Mouse (Mus musculus) right cerebral cortex, postnatal 25 days (tissue): ENCODE data around the gene Chmp4b.
A peak's percentile ranks its signal among the peaks of the same experiment; 100 is the strongest.

Experiments
- DNase-seq: peaks from one replicate; pipeline ENCODE4 v3.0.0; 2022

The Chmp4b gene

DNA sequence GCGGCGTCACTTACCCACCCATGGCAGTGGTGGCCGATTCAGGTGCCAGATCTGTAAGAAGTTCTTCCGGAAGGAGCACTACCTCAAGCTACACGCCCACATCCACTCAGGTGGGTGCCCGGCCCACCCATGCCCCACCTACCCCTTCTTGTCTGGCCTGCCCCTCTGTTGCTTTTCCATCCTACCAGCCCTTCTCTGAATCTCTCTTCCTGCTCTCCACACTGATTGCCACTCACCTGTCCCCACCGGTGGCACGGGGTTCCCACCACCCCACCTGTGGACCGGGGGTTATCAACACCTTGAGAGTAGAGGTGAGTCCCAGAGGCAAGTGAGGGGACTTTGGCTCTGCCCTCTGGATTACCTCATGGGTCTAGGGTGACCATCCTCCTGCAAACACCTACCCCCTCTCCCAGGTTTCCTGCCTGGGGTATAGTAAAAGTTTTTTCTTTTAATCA, 9.5 kb upstream of the Chmp4b start:
- DNase-seq = no peak

DNA sequence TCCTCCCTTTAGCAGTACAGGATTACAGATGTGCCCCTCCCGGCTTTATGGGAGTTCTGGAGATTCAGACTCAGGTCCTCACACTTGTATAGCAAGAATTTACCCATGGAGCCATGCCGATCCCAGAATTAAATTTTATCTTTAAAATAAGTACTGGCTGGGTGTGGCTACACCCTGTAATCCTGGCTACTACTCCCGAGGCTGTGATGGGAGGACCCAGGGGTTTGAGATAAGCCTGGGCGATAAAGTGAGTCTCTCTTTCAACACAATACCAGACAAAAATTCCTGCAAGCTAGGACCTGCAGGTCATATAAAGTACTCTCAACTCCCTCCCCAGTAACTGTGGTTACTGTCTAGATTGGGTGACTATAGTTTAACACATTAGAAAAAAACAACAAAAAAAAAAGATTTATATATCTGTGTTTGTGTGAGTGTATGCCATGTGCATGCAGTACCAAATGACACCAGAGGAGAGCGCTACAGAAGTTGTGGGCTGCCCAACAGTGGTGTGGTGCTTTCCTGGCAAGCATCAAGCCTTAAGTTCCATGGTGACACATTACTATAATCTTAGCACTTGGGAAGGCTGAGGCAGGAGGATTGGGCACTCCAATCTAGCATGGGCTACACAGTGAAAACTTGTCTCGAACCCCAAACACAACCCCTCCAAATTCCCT, 8.7 kb upstream of the Chmp4b start:
- no peak for DNase-seq

DNA sequence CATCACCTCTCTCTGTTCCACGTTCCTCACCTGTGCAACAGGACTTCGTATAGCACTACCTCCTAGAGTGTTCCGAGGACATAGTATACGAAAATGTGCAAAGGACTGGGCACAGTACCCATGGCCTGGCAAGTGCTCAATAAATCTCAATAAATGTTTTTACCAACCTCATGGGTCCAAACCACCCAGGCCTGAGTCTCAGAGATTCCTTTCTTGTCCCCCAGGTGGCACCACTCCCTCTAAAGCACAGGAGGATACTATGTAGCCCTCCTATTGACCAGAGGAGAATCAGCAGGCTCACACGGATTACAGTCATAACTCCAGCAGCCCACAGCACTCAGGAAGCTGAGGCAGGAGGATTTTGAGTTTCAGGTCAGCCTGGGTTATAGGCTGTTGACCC, 4.9 kb upstream of the Chmp4b start:
- no peak for DNase-seq

DNA sequence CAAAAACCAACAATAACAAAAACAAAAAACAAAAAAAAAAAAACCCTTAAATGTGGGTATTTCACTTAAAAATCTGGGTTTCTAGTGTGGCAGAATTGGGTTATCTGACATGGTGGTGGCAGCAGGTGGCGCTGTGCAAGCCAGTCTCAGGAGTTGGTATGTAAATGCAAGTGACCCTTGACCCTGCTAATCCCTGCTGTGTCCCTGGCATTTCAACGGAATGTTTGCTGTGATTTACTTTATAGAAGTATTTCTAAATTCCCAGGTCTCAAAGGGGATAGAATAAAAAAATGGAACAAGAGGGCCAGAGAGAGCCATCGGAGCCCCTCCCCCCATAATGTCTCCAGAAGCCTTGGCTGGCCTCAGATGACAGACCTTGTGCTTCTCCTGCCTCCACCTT, 3.4 kb upstream of the Chmp4b start:
- no peak for DNase-seq

- DNase-seq = no peak
Measured at GRCm38 (mm10) chr2:154650404-154650803, 1.1 kb upstream of the Chmp4b start.

DNA sequence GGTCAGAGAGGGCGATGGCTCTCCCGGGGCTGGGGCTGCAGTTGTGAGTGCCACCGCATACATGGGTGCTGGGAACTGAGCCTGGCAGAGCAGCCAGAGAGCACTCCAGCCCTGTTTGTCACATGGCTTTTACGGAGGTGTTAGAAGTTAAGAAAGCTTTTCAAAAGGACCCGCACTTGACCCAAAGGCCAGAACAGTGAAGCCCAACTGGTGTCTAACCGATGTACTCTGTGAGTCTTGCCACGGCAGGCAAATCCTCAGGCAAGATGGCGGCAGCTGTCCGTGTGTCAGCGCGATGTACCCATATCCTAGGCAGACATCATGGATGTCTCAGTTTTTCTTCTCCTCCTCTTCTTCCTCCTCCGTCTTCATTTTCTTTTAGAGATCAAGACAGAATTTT, 3.5 kb downstream of the Chmp4b start:
- DNase-seq = no peak

GRCm38 (mm10) chr2:154655878-154656414, 4.4 kb downstream of the Chmp4b start:
- DNase-seq = no peak

DNA sequence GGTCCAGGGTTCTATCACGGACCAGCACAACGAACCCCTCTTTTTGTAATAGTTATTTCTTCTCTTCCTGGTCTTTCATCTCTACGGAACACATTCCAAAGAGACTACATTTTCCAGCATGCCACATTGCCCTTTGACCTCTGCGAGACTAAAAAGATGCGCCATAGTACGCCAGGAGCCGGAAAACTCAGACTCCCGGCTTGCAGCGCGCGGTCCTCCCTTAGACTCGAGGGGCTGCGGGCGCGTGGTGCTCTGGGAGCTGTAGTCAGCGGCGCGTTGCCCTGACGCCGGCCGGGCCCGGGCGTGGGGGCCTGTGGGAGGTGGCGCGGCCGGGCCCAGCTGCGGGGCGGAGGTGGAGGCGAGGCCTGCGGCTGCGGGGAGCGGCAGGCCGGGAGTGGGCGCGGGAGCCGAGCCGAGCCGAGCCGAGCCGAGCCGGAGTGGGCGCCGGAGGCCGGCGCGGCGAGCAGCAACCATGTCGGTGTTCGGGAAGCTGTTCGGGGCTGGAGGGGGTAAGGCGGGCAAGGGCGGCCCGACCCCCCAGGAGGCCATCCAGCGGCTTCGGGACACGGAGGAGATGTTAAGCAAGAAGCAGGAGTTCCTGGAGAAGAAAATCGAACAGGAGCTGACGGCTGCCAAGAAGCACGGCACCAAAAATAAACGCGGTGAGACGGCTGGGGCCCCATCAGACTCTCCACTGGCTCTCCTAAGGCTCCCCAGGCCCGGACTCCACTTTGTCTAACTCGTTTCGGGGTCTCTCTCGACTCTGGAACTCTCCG, 5.4 kb downstream of the Chmp4b start:
- DNase-seq = peak; percentile 97

GRCm38 (mm10) chr2:154657486-154658237, 6.2 kb downstream of the Chmp4b start:
- no peak for DNase-seq

DNA sequence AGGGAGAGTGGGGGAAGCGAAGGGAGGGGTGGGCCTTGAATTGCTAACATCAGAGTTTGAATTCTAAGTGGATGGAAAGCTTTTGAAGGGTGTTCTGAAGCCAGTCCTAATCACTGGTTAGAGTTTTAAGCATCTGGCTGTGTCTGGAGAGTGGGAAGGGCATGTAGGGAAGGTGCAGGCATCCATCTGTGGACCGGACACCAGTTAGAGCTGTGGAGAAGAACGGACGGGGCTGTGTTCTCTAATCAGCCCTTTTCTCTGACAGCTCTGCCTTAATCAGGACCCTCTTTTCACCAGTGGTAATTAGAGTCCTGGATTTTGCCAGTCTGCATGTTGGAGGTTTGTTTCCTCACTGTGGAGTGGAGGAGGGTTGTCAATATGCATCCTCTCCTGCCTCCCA, 7.6 kb downstream of the Chmp4b start:
- no peak for DNase-seq

DNA sequence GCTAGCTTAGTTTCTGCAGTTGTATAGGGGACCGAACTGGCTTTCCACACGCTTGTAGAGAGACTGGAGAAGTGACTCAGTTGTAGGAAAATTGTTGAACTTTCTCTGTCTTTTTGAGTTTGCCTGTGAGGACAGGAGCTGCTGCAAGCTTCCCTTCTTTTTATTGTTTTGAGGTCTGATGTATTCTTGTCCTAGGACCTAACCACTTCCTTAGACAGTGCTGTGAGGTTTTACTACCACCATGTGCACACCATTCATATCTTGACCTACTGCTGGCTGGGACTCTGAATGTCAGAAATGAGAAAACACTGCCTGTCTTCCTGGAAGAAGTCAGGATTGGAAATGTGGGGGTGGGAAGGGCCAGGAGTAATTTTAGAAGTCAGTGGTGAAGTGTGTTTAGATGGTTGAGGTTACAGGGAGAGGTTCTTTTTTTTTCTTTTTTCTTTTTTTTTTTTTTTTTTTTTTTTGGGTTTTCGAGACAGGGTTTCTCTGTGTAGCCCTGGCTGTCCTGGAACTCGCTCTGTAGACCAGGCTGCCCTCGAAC, 8.1 kb downstream of the Chmp4b start:
- no peak for DNase-seq

DNA sequence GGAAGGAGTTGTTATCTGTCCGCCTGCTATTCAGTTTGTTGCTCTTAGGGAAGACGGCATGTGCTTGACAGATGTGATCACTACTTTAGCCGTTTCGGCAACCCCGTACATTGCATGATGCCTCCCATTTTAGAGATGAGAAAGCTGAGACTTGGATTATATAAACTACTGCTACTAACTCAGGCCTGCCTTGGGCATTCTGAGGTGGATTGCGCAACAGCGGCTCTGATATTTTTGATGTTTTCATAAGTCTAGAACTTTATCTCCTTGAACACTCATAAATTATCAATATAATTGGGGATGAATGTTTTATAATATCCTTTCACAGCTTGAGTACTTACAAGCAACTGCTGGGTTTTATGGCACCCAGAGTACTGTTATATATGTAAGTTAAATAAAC, 17.2 kb downstream of the Chmp4b start:
- DNase-seq = no peak

GRCm38 (mm10) chr2:154670106-154670505, 18.6 kb downstream of the Chmp4b start:
- no peak for DNase-seq

- no peak for DNase-seq
Measured at GRCm38 (mm10) chr2:154670741-154671140, 19.2 kb downstream of the Chmp4b start.

GRCm38 (mm10) chr2:154674008-154674407, 22.5 kb downstream of the Chmp4b start:
- no peak for DNase-seq

- DNase-seq = peak; percentile 36
Measured at GRCm38 (mm10) chr2:154676653-154677609, 25.4 kb downstream of the Chmp4b start.

GRCm38 (mm10) chr2:154677651-154678139, 26.2 kb downstream of the Chmp4b start:
- DNase-seq = peak; percentile 25

- no peak for DNase-seq
Measured at GRCm38 (mm10) chr2:154678995-154679394, 27.5 kb downstream of the Chmp4b start.

DNA sequence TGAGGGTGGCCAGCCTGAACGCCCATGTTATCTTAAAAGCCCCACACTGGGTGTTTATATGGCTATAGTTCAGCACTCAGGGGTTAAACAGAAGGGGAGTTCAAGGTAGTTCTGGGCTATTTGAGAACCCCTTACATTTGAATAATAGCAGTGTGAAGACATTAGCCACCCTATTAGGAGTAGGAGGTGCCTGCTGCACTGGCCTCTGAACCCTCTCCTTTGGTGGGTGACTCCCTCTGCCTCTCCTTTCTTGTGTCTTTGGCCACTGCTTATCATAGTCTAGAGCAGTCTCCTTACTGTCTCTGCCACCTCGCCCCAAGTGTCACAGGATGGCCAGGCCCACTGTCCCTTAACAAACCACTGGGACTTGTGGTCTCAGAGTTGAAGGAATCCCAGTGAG, 28.8 kb downstream of the Chmp4b start:
- no peak for DNase-seq

DNA sequence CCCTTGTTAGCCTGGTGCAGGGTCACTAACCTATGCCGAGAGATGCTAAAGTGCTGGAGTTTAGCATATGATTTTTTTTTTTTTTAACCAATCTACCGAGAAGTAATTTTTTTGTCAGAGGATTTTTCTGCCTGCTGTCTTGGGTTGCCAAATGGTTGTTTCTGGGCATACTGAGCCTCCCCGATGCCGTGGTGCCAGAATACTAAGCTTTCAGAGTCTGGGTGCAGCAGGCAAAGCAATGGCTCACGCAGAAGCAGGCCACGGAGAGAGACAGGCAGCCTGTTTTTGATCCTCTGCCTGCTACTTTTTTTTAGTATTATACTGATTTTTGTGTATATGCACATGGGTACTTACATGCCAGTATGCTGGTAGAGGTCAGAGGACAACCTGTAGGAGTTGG, 29.4 kb downstream of the Chmp4b start:
- no peak for DNase-seq

GRCm38 (mm10) chr2:154682712-154683111, 31.2 kb downstream of the Chmp4b start:
- no peak for DNase-seq
